Mouse (Mus musculus) CH12.LX (cell line): ENCODE measurements around the gene Mrps14. TPM values are rescaled to one million over a fixed set of nuclear protein-coding genes. Genes with fewer than 3 reads are reported as not detected.

ENCODE experiments used
- polyA plus RNA-seq: library from polyadenylated mRNA; unstranded; fragments of >175 nt; gene quantifications from 2 replicates; pipeline ENCODE4 v1.2.1, GENCODE M21; 2012; ENCODE audit warnings: low read depth; ENCODE audit not compliant: insufficient read length
- total RNA-seq, 2 experiments: library from RNA; depleted of rRNA; stranded (reverse); fragments of 300-350 nt in 1 of 2; fragments of >200 nt in 1 of 2; gene quantifications; 2 replicates each; pipeline ENCODE4 v1.2.3; 2012 to 2014

Gene Mrps14
- total and polyA plus RNA-seq, 3 experiments, result 103 to 142 (median 106) TPM

Other genes starting within 250 kb of the Mrps14 start
- 13.1 and 16.6 TPM in 2 replicates for gene 4930523C07Rik, start 150.8 kb upstream of the Mrps14 start, total RNA-seq (2012; rRNA removed)
- gene 4930523C07Rik, start 150.8 kb upstream of the Mrps14 start, total RNA-seq (2014; rRNA removed), result 15.3 and 18.0 TPM in 2 replicates
- 24.4 and 28.2 TPM in 2 replicates for gene 4930523C07Rik, start 150.8 kb upstream of the Mrps14 start, polyA plus RNA-seq
- not detected in 2 replicates for gene Tnn, start 41.6 kb upstream of the Mrps14 start, total RNA-seq (2012; rRNA removed)
- not detected in 2 replicates for gene Tnn, start 41.6 kb upstream of the Mrps14 start, total RNA-seq (2014; rRNA removed)
- gene Tnn, start 41.6 kb upstream of the Mrps14 start, polyA plus RNA-seq, result 0.08 and 0.13 TPM in 2 replicates
- gene Cacybp, start 17.7 kb downstream of the Mrps14 start, total RNA-seq (2012; rRNA removed), result 130 and 174 TPM in 2 replicates
- 390 and 459 TPM in 2 replicates for gene Cacybp, start 17.7 kb downstream of the Mrps14 start, total RNA-seq (2014; rRNA removed)
- 357 and 459 TPM in 2 replicates for gene Cacybp, start 17.7 kb downstream of the Mrps14 start, polyA plus RNA-seq